Mouse (Mus musculus) gastrocnemius, adult 2 months (tissue): ENCODE results near the gene Myl6b. TPM values are rescaled to one million over a fixed set of nuclear protein-coding genes. Genes with fewer than 3 reads are reported as not detected.
"Not testable (repeated sequence)": the region's sequence is repeated elsewhere in the genome, so short reads cannot be mapped to it uniquely, and the experiment has no call there.

ENCODE experiments used
- DNase-seq: peaks from one replicate; pipeline ENCODE4 v3.0.0; 2022
- H3K27ac ChIP-seq: fragments of 200-600 bp; 2 replicates; pipeline ENCODE4 v1.8.1; 2022; ENCODE audit warnings: mild to moderate bottlenecking
- H3K4me3 ChIP-seq: fragments of 200-600 bp; 2 replicates; pipeline ENCODE4 v1.8.1; 2022; ENCODE audit warnings: mild to moderate bottlenecking, moderate library complexity
- CTCF ChIP-seq: fragments of 200-600 bp; IDR thresholded peaks from 2 replicates; pipeline ENCODE4 v1.8.1; 2022; ENCODE audit warnings: antibody characterized with exemption, mild to moderate bottlenecking, moderate library complexity
- intact Hi-C: fragments of 180-260 bp; cut with DNase I; formaldehyde crosslinking; loops from one replicate; pipeline ENCODE4 v1.15.1; 2025
- total RNA-seq, 2 experiments: library from RNA; stranded (reverse); gene quantifications; 2 replicates each; pipeline ENCODE4 v1.2.3; 2021

Gene Myl6b
- total RNA-seq, 2 experiments from 2014 or later, result 6.5 to 17.8 TPM

GRCm38 (mm10) chr10:128511761-128512160 lies 13.3 kb upstream of the Myl6b start:
- no peak overlapping the region for H3K27ac ChIP-seq
- no peak for DNase-seq
- H3K4me3 ChIP-seq, result no peak overlapping the region
- TF ChIP-seq CTCF, result no peak
- intact Hi-C loops, result no loop called here

- H3K4me3 ChIP-seq, result no peak overlapping the region
- H3K27ac ChIP-seq, result no peak overlapping the region
- intact Hi-C loops, result no loop called here
- no peak for TF ChIP-seq CTCF
- DNase-seq, result no peak
Measured at GRCm38 (mm10) chr10:128511189-128511588, 12.7 kb upstream of the Myl6b start.

DNA sequence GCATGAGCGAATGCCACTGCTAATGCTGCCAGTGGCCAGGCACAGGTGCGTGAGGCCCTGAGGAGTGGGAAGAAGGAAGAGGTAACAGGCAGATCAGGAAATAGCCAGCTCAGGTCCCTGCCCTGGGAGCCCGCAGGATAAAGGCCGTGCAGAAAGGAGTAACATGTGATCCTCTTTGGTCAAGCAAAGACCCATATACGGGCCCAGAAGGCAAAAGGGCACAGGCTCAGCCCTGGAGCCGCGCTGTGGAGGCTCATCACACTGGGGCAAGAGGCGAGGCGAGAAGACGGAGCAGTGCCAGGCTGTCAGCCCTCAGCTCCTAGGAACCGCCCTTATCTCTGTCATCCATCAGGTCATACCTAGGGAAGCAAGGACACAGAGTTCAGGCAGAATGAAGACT lies 11.8 kb upstream of the Myl6b start:
- no peak overlapping the region for H3K4me3 ChIP-seq
- no peak for DNase-seq
- H3K27ac ChIP-seq, result no peak overlapping the region
- TF ChIP-seq CTCF, result no peak
- intact Hi-C loops, result no loop called here

- Histone ChIP-seq H3K27ac (no peak overlapping the region), H3K4me3 (no peak overlapping the region)
- intact Hi-C loops, result loop anchor here (2.0 kb wide), 1 partner anchor 13 kb away; no protein-coding TSS in a partner anchor
- no peak for TF ChIP-seq CTCF
- no peak for DNase-seq
Measured at GRCm38 (mm10) chr10:128509831-128510230, 11.3 kb upstream of the Myl6b start.

GRCm38 (mm10) chr10:128509203-128509602 lies 10.7 kb upstream of the Myl6b start:
- Histone ChIP-seq H3K27ac (no peak overlapping the region), H3K4me3 (no peak overlapping the region)
- TF ChIP-seq CTCF, result no peak
- intact Hi-C loops, result loop anchor here (2.0 kb wide), 1 partner anchor 14 kb away; no protein-coding TSS in a partner anchor
- no peak for DNase-seq

DNA sequence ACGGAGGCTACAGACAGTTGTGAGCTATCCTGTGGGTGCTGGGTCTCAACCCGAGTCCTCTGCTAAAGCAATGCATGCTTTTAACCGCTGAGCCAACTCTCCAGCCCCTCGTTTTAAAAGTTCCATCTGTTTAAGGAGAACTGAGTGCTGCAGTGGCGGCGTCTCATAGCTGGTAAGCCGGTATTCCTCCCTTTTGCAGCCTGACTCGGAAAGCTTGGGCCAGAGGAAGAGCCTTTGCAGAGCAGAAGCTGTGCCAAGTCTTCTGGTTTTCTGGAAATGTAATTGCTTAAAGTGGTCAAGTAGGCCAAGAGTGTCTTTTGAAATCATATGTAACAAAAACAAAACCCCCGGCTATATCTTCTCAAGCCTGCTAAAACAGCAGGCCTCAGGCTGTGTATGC lies 9.8 kb upstream of the Myl6b start:
- peak overlapping the region; percentile 46; the same call in 1 of the 2 replicates for H3K27ac ChIP-seq
- intact Hi-C loops, result loop anchor here (2.0 kb wide), 1 partner anchor 15 kb away; no protein-coding TSS in a partner anchor
- no peak for TF ChIP-seq CTCF
- no peak for DNase-seq
- H3K4me3 ChIP-seq, result no peak overlapping the region

DNA sequence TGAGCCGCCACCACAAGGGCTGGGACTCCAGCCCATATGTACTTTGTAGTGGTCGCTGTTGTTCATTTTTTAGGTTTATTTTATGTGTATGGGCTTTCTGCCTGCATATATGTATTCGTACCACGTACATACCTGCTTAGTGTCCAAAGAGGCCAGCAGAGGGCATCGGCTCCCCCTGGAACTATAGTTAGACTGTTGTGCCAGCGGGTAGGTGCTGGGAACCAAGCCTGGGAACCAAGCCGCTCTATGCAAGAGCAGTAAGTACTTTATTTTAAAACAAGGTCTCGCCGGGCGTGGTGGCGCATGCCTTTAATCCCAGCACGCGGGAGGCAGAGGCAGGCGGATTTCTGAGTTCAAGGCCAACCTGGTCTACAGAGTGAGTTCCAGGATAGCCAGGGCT lies 7.5 kb upstream of the Myl6b start:
- intact Hi-C loops, result no loop called here
- peak; percentile 4; the same call in 1 of the 2 replicates for TF ChIP-seq CTCF
- no peak for DNase-seq
- no peak overlapping the region for H3K27ac ChIP-seq
- H3K4me3 ChIP-seq, result no peak overlapping the region

- DNase-seq, intact Hi-C loops: not testable (repeated sequence)
- peak overlapping the region; percentile 68; the same call in 1 of the 2 replicates for H3K4me3 ChIP-seq
- H3K27ac ChIP-seq, result peak overlapping the region; percentile 88
Measured at GRCm38 (mm10) chr10:128505371-128505667, 6.8 kb upstream of the Myl6b start.

DNA sequence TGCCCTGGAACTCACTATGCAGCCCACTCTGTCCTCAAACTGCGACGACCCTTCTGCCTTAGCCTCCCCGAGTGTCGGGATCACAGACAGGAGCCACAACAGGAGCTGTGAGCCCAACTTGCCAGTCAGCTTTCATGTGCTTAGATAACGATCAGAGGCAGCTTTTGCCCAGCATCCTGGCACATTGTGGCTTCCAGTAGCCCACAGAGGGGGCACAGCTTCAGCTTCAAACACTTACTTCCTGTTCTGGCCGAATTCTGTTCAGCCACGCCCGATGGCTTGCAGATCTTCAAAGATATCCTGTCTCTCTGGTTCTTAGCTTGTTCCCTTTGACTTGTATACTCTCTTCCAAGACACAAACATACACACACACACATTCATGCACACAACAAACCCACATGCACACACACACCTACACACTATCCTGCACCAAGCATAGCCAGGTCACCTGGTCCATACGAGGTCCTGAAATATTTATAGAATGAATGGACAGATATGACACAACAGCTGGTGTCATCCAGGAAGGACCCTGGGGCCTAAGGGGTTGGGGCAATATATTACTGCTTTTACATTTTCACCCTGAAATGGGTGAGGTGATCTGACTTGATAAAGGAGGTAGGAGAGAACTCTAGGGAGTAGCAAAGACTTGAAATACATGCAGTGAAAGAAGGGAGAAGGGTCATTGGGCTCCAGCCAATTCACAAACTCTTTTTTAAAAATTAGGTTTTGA lies 6.3 kb upstream of the Myl6b start:
- Histone ChIP-seq H3K4me3 (peak overlapping the region; percentile 68), H3K27ac (peak overlapping the region; percentile 88)
- no peak for DNase-seq
- intact Hi-C loops, result loop anchor here (5.0 kb wide), 1 partner anchor 32 kb away; no protein-coding TSS in a partner anchor
- TF ChIP-seq CTCF, result no peak

DNA sequence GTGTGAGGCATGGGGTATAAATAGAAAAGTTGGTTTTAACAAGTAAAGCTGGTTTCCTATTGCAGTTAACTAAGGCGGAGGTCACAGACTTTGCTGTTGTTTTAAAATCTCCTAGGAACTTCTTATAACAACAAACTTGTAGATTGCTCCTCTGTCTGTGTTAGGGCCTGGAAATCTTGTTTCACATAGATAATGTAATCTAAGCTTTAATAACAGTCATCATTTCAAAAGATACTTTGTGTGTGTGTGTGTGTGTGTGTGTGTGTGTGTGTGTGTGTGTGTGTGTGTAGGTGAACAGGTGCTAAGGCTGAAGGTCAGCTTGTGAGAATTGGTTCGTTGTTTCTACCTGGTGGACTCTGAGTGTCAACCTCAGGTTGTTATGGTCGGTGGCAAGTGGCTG lies 5.5 kb upstream of the Myl6b start:
- no peak for TF ChIP-seq CTCF
- Histone ChIP-seq H3K4me3 (peak overlapping the region; percentile 68), H3K27ac (peak overlapping the region; percentile 88)
- intact Hi-C loops, result loop anchor here (5.0 kb wide), 1 partner anchor 33 kb away; no protein-coding TSS in a partner anchor
- DNase-seq, result no peak

- DNase-seq, result no peak
- TF ChIP-seq CTCF, result no peak
- intact Hi-C loops, result loop anchor here (5.0 kb wide), 1 partner anchor 34 kb away; no protein-coding TSS in a partner anchor
- Histone ChIP-seq H3K4me3 (peak overlapping the region; percentile 68), H3K27ac (peak overlapping the region; percentile 88)
Measured at GRCm38 (mm10) chr10:128503532-128503931, 5.0 kb upstream of the Myl6b start.

DNA sequence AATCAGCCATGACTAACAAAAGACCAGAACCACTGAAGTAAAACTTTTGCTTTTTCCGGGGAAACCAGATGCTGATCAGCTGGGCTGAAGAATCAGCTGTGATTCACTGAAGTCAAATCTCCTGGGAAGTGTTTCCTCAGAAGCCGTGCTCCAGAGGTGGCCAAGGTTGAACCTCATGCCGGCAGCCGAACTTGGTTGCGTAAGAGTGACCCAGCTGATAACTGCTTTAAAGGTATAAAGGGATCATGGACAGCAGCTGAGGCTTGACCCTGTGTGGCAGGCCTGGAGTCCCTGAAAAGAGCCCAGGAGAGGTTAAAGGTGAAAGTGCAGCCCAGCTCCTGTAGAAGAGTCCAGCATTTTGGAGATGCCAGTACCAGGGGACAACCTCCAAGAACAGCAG lies 3.9 kb upstream of the Myl6b start:
- H3K27ac ChIP-seq, result peak overlapping the region; percentile 88
- intact Hi-C loops, result loop anchor here (5.0 kb wide), 1 partner anchor 35 kb away; no protein-coding TSS in a partner anchor

GRCm38 (mm10) chr10:128499116-128499671 lies 709 bp upstream of the Myl6b start:
- intact Hi-C loops, result no loop called here
- peak; percentile 88 for DNase-seq
- TF ChIP-seq CTCF, result no peak; the same call in 1 of the 2 replicates
- peak overlapping the region; percentile 94 for H3K27ac ChIP-seq
- H3K4me3 ChIP-seq, result peak overlapping the region; percentile 82

More for the DNA sequence above, 3.9 kb upstream of the Myl6b start:
- DNase-seq, result peak; percentile 72
- TF ChIP-seq CTCF, result no peak
- peak overlapping the region; percentile 68 for H3K4me3 ChIP-seq
